Mouse (Mus musculus): ENCODE results near the gene Gpt2.

Gene Gpt2

DNA sequence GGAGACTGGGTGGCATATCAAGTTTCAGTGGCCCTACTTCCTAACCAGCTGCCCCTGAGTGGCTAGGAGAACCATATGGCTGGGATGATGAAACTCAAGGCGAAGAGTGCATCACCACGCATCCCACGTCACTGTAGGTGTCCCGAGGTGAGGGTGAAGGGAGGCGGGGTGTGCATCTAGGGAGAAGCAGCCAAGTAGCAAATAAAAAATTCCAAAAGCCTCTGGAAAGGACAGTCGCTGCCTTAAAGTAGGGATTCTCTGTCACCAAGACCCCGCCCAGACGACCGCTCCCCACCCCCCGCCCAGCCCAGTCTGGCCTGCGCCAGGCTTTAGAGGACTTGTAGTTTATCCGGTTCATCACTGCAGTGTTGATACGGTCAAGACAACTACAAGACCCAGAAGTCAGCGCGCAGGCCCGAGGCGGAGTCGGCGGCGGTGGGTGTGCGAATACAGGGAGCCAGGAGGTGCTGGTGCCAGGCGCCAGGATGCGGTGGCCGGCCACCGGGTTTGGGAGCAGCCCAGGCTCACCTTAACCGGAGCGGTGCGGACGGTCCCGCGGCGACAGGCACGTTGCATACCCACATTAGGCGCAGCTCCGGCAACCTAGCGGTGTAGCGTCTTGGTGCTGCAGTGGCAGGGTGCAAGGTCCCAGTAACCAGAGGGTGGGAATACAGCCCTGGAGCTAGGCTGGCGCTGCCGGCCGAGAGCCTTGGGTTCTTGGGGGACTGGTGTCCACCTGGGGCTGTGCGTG, at the start of gene Gpt2:
Gene Gpt2 (plus strand): TSS at position 452 of the 751 bp plus-strand sequence.
- peak; percentile 93 for DNase-seq

DNA sequence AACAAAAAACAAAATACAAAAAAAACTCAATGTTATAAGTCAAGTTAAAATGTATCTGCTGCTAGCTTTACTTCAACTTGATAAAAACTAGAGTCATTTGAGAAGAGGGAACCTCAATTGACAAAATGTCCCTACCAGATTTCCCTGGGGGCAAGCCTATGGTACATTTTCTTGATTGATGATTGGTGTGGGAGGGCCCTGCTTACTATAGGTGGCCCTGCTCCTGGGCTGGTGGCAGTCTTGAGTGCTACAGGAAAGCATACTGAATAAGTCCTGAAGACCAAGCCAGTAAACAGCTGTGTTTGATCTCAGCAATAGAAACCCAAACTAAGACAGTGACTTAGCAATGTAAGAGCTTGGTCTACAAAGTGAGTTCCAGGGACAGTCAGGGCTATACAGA, 48.3 kb upstream of the Gpt2 start:
- no peak for DNase-seq

DNA sequence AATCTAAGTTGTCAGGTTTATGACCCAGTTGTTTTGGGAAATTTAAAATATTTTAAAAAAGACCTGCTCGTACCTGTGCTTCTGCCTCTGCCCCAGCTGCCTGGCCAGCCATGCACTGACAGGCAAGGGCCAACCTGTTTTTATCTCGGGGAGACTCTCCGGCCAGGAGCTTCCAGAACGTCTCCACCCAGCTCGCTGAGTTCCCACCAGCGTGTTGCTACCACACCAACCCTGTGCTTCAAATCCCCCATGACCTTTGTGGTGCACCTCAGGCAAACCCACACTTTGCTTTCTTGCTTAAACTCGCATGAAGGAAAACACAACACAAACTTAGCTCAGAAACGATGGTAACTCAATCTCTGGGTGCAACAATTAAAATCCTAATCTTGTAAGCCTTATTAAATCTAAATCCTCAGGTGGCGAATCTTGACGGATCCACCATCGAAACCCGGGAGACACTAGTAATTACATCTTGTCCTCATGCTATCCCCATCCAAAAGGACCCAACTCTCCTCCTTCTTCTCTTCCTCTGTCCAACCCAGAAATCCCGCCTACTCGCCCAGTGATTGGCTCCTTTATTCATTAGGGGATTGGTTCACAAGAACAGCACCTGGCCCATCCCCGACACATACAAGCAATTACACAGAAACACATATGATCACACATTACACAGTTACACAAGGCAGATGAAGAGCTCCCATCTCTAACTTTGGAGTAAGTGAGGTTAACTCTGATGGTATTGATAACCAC, 46.3 kb upstream of the Gpt2 start:
- DNase-seq = no peak

DNA sequence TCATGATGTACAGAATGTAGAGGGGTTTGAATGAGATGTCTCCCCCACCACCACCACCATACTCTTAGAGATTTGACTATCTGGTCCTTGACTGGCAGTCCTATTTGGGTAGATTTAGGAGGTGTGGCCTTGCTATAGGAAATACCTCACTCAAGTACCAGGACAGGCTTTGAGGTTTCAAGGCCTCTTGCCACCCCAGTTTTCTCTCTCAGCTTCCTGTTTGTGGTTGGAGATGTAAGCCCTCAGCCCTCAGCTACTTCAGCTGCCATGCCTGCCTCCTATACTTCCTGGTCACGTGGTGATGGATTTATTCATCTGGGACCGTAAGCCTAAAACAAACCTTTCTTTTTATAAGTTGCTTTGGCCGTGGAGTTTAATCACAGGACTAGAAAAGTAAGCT, 42.0 kb upstream of the Gpt2 start:
- DNase-seq = no peak

DNA sequence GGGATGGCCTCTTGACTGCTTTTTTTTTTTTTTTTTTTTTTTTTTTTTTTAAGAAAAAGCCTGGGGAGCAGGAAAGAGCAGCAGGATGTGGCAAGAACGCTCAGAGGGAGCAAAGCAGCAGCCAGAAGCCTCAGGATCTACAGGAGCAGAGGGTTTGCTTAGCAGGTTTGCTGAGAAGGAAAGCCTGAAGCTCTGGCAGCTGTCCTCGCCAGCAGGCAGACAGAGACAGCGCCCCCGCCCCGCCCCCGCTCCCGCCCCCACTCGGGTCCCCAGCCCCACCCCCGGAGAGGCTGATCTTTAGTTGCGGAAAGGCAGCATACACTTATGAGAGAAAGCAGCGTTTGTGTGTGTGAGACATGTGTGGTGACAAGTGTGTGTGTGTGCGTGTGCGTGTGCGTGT, 40.0 kb upstream of the Gpt2 start:
- no peak for DNase-seq

DNA sequence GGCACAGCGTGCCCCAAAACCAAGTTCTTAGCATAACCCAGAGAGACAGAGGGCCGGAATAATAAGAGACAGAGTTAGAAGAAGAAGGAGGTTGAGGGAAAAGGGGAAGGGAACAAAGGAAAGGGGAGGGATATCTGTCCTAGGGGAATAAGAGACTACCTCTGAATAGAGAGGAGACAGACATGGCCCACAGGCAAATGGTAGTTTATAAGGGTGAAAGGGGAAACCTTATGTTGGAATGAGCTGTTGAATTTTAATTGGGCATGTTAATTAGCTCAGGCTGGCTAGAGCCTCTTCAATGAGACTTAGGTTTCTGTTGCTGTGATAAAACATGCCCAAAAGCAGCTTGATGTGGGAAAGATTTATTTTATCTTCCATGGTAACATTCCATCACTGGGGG, 39.1 kb upstream of the Gpt2 start:
- DNase-seq = no peak

DNA sequence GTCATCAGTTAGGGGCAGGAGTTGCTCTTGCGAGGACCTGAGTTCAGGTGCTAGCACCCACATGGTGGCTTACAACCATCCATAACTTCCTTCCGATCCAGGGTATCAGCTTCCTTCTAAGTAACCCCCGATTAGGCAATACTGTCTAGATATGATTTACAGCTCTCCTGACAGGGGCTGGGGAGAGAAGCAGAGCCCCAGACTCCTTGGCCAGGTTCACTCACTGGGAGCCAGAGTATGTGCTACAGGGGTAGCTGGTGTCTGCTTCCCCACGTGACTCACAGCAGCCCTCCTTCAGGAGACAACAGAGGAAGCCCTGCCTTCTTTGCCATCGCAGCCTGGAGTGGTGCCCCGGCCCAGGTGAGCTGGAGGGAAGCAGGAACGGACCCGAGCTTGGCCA, 37.6 kb upstream of the Gpt2 start:
- DNase-seq = no peak

DNA sequence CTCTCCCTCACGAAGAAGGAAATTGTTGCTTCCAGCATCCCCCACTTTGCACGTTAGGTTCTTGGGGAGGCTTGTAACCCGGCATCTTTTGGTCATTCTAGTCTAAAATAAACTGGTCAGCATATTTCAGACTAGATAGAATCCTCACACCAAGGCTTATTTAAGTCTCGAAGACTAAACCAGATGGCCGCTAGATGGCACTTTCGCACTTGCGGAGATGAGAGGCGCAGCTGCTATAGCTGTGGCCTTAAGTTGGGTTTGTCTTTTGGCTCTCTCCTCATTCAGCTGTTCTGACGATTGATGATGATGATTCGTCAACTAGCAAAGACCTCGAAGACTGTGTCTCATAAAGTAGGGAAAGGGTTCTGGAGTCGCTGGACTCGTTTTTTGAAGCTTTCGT, 35.8 kb upstream of the Gpt2 start:
- DNase-seq = peak; percentile 56

DNA sequence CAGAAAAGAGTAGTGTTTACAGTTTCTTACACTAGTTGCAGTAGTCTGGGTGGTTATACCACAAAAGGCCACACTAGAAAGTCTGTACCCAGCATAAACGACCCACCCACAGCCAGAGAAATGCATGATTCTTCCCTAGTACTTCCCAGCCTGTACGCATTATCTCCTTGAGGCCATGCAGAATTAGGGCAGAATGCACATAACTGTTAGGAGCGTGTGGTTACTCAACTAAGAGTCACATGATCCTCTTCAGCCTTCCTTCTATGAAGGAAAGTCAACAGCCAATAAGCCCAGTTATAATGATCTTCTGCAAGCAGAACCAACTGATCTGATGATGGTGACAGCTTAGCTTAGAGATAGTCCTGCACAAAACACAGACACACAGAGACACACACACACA, 32.8 kb upstream of the Gpt2 start:
- no peak for DNase-seq

DNA sequence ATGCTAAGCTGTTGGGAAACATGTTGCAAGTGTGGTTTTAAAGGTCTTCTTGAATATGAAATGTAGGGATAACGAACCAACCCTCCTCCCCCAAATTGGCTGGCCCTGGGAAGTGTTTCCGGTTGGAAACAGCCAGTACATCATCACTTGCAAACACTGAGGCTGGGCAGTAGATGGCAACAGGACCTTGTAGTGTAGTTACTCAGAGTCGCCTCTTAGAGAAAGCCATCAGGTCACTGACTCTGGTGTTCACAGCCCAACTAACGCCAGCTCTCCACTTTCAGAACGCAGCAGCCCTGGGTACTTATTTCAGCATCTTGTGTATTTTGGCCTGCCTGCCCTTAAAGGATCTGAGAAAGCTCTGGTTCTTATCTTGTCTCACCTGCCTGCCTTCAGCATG, 31.6 kb upstream of the Gpt2 start:
- DNase-seq = no peak

DNA sequence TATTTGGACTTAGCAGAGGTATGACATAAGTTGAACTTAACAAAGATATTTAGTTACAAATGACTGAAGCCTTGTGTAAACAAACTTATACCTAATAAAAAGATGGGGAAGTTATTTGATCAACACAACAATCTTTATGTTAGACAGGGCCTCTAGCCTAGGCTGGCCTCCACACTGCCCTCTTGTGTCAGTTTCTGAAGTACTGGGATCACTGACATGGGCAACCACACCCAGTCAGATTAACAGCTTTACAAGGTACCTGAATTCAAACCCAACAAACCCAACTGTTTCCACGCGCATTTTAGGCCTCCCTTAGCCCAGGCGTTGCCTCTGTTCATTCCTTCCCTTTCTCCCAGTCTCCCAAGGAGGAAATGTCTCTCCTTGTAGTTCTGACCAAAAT, 31.0 kb upstream of the Gpt2 start:
- no peak for DNase-seq

DNA sequence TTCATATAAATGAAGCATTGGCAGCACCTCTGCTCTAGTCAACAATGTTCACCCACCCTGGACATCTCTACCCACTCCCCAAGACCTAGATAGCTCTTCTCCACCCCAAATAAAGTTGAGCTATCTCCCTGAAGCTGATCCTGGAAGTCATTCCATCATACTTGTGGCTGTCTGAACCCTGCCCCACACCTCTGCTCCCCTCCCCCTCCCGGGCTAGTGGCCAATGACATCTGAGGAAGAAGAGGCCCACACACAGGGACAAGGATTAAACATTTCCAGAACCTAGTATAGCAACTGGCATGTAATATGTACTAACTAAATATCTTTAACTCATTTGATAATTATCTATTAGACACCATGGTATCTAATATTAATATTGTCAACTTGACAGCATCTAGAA, 29.9 kb upstream of the Gpt2 start:
- no peak for DNase-seq

DNA sequence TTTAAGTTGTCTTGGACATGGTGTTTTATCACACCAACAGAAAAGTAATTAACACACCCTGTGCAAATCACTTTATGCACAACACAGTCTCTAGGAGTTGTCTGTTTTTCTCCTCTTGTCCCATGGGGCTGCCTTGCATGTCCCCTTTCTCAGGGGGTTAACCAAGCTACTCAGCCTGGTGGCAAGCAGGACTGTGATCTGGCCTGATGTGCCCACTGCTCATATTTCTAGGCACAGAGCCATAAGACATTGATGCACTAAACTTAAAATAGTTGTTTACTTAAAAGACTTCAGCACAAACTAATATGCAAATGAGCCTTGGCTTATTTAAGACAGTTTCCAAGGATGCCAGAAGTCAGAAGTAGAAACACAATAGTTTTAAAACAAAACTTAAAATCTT, 28.1 kb upstream of the Gpt2 start:
- no peak for DNase-seq

DNA sequence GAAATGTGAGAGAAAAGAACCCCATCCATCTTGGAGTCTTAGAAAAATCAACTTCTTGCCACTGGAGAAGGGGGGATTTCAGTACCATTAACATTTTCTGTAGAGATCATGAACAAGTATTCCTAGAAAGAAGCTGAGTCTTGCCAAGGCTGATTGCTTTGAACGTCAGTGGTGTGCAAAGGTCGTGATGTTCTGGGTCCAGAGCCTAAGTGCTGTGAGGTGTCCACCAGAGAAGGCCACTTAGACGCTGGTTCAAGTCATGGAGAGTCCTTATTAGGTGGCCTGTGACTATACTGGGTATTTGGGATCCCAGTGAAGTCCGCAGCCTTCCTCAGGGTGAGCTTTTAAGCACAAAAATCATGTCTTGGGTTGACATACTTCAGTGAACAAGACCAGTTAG, 26.3 kb upstream of the Gpt2 start:
- DNase-seq = no peak

DNA sequence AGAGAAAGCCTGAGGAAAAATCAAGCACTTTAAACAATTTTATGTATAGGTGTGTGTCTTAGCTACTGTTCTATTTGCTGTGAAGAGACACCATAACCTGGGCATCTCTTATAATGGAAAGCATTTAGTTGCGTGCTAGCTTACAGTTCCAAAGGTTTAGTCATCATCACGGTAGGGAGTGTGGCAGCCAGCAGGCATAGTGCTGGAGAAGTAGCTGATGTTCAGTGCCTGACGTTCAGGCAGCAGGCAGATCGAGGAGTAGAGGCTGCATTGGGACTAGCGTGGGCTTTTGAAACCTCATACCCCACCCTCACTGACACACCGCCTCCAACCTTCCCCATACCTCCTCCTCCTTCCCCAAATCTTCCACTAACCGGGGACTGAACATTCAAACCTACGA, 21.6 kb upstream of the Gpt2 start:
- DNase-seq = no peak

DNA sequence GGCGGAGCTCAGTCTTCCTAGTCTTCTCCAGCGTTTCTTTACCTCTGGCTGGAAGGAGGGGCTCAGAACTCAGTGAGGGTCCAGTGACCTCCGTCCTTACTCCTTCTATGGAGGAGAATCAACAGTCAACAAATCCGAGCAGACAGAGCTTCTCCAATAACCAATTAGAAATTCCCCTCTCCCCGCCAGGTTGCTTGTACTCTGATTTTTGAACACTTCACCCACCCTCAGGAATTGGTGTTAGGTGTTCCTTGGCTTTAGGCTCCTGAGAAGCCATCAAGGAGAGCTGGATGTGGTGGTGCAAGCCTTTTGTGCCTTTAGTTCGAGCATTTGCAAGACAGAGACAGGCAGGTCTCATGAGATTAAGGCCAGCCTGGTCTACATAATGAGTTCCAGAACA, 19.6 kb upstream of the Gpt2 start:
- DNase-seq = no peak

DNA sequence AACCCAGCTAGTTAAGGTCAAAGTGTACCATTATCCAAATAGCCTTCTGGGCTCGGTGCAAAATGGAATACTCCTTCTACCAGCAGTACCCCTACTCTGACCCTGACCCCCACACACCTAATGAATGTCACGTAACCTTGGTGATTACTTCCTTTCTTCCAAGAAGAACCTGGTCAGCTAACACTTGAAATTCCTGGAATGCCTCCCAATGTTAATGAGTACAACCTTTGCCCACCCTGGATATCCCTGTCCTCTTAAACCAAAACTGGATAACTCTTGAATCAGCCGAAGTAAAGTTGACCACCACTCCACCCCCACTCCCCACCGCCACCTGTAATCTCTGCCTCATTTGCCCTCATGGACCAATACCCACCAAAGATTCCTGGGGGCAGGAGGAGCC, 19.1 kb upstream of the Gpt2 start:
- DNase-seq = no peak

DNA sequence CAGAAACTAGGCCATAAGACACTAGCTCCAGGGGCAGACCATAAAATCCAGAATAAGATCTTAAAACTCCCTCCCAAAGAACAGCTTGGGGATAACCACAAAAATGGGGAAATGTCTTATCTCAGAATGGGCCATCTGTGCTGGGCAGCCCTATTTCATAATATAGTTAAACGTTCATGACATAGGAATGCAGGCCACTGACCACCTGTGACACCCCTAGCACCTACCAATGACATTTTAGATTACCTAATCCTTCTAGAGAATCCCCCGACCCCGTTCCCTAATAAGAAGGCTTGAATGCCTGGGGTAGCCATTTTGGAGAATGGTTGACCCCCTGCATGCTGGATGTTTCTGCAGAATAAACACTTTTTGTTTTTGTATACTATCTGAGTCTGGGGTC, 17.5 kb upstream of the Gpt2 start:
- DNase-seq = no peak

DNA sequence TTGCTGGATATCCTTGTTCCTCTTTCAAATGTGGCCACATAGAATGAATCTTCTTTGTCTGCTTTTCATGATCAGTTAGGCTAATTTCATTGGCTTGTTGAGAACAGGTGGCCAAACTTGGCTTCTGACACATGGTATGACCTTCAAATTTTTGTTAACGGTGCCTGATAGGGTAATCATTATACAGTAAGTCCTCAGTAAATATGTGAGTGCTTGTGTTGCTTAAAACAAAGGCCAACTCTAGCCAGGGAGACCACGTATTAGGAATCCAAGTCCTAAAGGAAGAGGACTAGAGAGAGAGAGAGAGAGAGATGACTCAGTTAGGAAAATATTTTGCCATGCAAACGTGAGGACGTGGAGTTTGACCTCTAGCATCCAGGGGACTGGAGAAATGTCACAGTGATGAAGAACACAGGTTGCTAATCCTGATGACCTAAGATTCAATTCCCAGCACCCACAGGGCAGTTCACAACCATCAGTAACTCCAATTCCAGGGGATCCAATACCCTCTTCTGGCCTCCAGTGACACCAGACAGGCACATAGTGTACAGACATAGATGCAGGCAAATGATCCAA, 15.3 kb upstream of the Gpt2 start:
- DNase-seq = no peak

DNA sequence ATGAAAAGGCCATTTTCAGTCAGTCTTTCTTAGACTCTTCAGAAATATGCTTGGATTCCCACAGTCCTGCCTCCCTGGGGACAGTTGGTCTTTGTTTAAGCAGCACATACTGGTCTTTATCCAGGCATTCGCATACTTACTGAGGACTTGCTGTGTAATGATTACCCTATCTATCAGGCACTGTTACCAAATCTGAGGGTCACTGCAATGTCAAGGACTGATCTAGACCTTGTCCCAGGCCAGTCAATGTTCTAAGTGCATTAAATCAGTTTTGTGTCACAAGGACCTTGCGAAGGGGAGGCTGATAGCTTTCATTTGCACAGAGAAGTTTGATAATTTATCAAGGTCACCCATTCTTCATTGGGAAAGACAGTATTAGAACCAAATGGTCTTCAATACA, 14.0 kb upstream of the Gpt2 start:
- no peak for DNase-seq

DNA sequence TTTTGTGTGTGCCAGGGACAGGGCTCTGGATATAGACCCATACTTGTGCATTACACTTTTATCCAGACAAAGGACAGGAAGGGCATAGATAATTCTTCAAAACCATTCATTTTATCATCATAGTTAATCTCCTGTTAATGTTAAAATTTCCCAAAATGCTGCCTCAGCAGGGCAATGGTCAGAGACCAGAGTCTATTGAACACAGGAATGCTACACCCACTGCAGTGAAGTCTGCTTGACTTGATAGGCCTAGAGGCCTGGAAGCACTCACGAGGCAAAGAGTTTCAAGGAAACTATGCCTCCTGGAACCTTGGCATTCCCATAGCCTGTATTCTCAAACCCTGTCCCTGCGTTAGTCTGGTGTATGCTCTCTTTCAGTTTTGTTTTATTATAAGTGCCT, 12.7 kb upstream of the Gpt2 start:
- no peak for DNase-seq

DNA sequence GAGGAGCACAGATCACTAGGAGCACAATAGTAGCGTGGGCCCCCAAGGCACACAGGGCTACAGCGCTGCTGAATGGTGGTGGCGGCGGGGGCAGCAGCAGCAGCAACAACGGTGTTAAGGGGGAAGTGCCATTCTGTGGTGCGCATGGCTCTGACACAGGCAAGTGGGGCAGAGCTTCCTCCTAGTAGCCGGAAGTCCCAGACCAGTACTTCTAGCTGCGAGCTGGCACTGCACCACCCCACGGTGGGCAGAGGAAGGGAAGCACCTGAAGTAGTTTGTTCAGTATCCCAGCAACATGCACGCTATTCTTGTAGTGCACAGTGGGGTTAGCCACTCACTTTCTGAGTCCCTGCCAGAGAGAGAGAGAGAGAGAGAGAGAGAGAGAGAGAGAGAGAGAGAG, 10.5 kb upstream of the Gpt2 start:
- no peak for DNase-seq

DNA sequence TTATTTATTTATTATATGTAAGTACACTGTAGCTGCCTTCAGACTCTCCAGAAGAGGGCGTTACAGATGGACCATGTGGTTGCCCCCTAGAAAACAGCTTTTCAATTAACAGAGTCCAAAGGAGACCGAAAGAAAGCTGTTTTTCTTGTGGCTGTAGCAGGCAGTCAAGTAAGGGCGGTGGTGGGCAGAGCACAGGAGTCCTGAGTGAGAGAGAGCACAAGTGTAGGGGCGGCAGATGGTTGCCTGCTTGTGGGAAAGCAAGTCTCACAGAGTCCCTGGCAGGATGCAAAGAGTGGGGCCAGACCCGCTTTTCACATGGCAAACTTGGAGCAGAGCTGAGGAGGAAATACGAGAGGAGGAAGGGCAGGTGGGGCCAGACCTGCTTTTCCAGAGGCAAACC, 9.9 kb upstream of the Gpt2 start:
- no peak for DNase-seq

DNA sequence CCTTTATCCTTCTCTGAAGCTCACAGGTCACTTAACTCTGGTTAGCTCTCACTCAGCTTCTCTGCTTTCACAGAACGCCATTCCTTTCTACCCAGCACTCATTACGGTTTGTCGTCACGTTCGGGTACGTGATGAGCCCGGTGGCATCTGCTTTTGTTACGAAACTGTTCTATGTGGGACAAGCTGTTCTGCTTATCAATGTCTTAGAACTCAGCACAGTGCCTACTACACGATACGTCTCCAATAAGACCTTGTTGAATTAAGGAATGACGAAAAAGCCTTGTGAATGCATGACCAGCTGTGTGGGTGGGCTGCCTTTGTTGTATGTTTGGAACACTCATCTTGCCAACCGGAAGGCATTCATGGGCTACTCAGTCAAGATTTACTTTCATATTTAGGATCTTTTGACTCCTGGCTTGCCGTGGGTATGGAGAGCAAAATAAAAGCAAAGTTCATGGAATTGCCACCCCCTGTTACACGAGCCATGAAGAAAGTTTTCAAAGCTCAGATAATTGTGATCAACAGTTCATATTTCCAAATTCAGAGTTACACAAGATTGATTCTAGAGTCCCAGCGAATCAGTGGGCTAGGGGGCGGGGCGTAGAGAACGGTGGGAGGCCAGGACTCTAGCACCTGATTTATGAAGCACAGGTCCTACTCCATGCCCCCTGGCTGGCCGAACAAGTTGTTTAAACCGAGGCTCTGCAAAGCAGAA, 4.3 kb upstream of the Gpt2 start:
- DNase-seq = no peak
